In the genomic region with DNA sequence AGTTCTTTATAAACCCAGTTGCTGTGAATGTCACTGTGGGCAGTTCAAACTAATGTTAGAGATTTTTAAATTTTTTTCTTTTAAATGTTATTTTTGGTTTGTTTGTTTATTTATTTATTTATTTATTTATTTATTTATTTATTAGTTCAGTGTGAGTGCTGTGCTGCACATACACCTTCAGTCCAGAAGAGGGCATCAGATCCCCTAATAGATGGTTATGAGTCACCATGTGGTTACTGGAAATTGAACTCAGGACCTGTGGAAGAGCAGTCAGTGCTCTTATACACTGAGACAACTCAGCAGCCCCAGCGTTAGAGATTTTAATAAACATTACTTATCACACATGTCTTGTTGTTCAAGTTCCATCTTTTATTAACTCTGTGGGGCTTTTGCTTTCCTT, we compare ENCODE assay signal across 17 mouse cellular contexts. TPM values are rescaled to one million over a fixed set of nuclear protein-coding genes. Genes with fewer than 3 reads are reported as not detected.
A peak's percentile ranks its signal among the peaks of the same experiment; 100 is the strongest.
DNase-seq lines count a peak whose midpoint lies in the region; ATAC-seq and TF ChIP-seq lines count a peak whose summit lies in the region.
"Had no signal": no experiment of that assay in that cellular context is flagged by ENCODE, and none has a peak within 500 bp of the region (broad histone marks: within the 10 kb centered on the region; RNA-seq: fewer than 3 reads in every experiment).

No protein-coding gene starts in this region.

- H3K27me3 ChIP-seq in kidney, embryonic 15.5 days = no peaks in the 10 kb centered on the region
- no peaks in the 10 kb centered on the region for H3K27me3 ChIP-seq in stomach, postnatal 0 days (ENCODE audit: control insufficient read depth, insufficient read depth, low read length)
- no peaks in the 10 kb centered on the region for H3K27me3 ChIP-seq in forebrain, embryonic 15.5 days
- H3K27me3 ChIP-seq: liver, embryonic 15.5 days had no signal

- H3K4me1 ChIP-seq in kidney, embryonic 15.5 days = no peaks in the 10 kb centered on the region
- H3K4me1 ChIP-seq in stomach, postnatal 0 days (replicated peaks; ENCODE audit: control insufficient read depth, insufficient read depth) = no peaks in the 10 kb centered on the region
- no peaks in the 10 kb centered on the region for H3K4me1 ChIP-seq in forebrain, embryonic 15.5 days
- H3K4me1 ChIP-seq: embryonic facial prominence, embryonic 10.5 days; hindbrain, embryonic 10.5 days; liver, embryonic 15.5 days had no signal

- no peaks in the 10 kb centered on the region for H3K36me3 ChIP-seq in kidney, embryonic 15.5 days
- no peaks in the 10 kb centered on the region for H3K36me3 ChIP-seq in stomach, postnatal 0 days (ENCODE audit: control insufficient read depth, insufficient read depth, low read length)
- no peaks in the 10 kb centered on the region for H3K36me3 ChIP-seq in forebrain, embryonic 15.5 days
- H3K36me3 ChIP-seq: embryonic facial prominence, embryonic 10.5 days; G1E; hindbrain, embryonic 10.5 days; liver, embryonic 15.5 days had no signal

- DNase-seq in kidney, adult 9 months = peak; percentile 28
- peak; percentile 19 for DNase-seq in thymus, postnatal 14 days
- DNase-seq in thymus, adult 18-20 months = no peak
- DNase-seq in ZHBTc4 (ENCODE audit: low read depth, low spot score) = peak; percentile 15
- DNase-seq in stomach, postnatal 0 days (ENCODE audit: low spot score) = no peak
- DNase-seq in adrenal gland, postnatal 14 days = no peak
- DNase-seq: adrenal gland, postnatal 10 days; cerebellum, adult 11-12 months; heart, adult 11 months; midbrain, embryonic 14.5 days; right cerebral cortex, postnatal 4 days had no signal

- no peak overlapping the region for H3K4me3 ChIP-seq in kidney, embryonic 15.5 days (replicated peaks)
- no peak overlapping the region for H3K4me3 ChIP-seq in stomach, postnatal 0 days (ENCODE audit: low read depth, low read length)
- no peak overlapping the region for H3K4me3 ChIP-seq in forebrain, embryonic 15.5 days
- H3K4me3 ChIP-seq: embryonic facial prominence, embryonic 10.5 days; hindbrain, embryonic 10.5 days; liver, embryonic 15.5 days had no signal

- no peak overlapping the region for H3K4me2 ChIP-seq in kidney, embryonic 15.5 days
- no peak overlapping the region for H3K4me2 ChIP-seq in stomach, postnatal 0 days (replicated peaks; ENCODE audit: low read depth)
- no peak overlapping the region for H3K4me2 ChIP-seq in forebrain, embryonic 15.5 days (replicated peaks)
- H3K4me2 ChIP-seq: liver, embryonic 15.5 days had no signal

- peak; percentile 45 for TF ChIP-seq CTCF in stomach, postnatal 0 days (IDR thresholded peaks at IDR 0.05; ENCODE audit: low read depth)

- H3K9ac ChIP-seq in kidney, embryonic 15.5 days = no peak overlapping the region
- H3K9ac ChIP-seq in stomach, postnatal 0 days (ENCODE audit: low read length) = no peak overlapping the region
- H3K9ac ChIP-seq in forebrain, embryonic 15.5 days (replicated peaks) = no peak overlapping the region
- H3K9ac ChIP-seq: liver, embryonic 15.5 days had no signal

- no peak for TF ChIP-seq EP300 in stomach, postnatal 0 days (optimal IDR thresholded peaks at IDR 0.05)

- WGBS in kidney, embryonic 15.5 days = 77% methylated on average over 1 of the region's 1 CpGs
- WGBS in stomach, postnatal 0 days = 65% methylated on average over 1 of the region's 1 CpGs
- WGBS in forebrain, embryonic 15.5 days = 83% methylated on average over 1 of the region's 1 CpGs

- H3K27ac ChIP-seq in kidney, embryonic 15.5 days = no peak overlapping the region
- H3K27ac ChIP-seq in stomach, postnatal 0 days (replicated peaks) = no peak overlapping the region
- H3K27ac ChIP-seq in forebrain, embryonic 15.5 days (replicated peaks) = no peak overlapping the region
- H3K27ac ChIP-seq: embryonic facial prominence, embryonic 10.5 days; hindbrain, embryonic 10.5 days; liver, embryonic 15.5 days had no signal

- ATAC-seq in kidney, embryonic 15.5 days (replicated peaks; ENCODE audit: low FRiP score) = no peak
- ATAC-seq in stomach, postnatal 0 days (ENCODE audit: low FRiP score, low TSS enrichment) = no peak
- no peak for ATAC-seq in forebrain, embryonic 15.5 days (replicated peaks)

- H3K9me3 ChIP-seq in kidney, embryonic 15.5 days (replicated peaks) = no peaks in the 10 kb centered on the region
- no peaks in the 10 kb centered on the region for H3K9me3 ChIP-seq in stomach, postnatal 0 days (ENCODE audit: control insufficient read depth, low read length)
- H3K9me3 ChIP-seq in forebrain, embryonic 15.5 days = no peaks in the 10 kb centered on the region
- H3K9me3 ChIP-seq: embryonic facial prominence, embryonic 10.5 days; G1E; hindbrain, embryonic 10.5 days; liver, embryonic 15.5 days had no signal

RNA-seq across cellular contexts. Expression of a gene that starts 12.5 kb away (rescaled TPM):
- 8.7 and 9.3 TPM in 2 replicates for polyA plus RNA-seq in kidney, embryonic 15.5 days (2015; fragmentation: Nextera tagmentation; extraction: Ambion mirVana)
- 9.3 and 9.7 TPM in 2 replicates for polyA plus RNA-seq in stomach, postnatal 0 days (2015; fragmentation: Nextera tagmentation; extraction: Ambion mirVana)
- 18.5 and 20.2 TPM in 2 replicates for polyA plus RNA-seq in forebrain, embryonic 15.5 days (2015; fragmentation: Nextera tagmentation; extraction: Ambion mirVana)
- total RNA-seq in adrenal gland, postnatal 14 days (2021) = 26.6 and 30.7 TPM in 2 replicates

Comparison
In these comparisons a context has a peak if more than half of its experiments do, and no peak if none do; other contexts are left out.
1. DNase-seq: peak in kidney, adult 9 months (single experiment), thymus, postnatal 14 days (single experiment) and ZHBTc4 (single experiment); none in thymus, adult 18-20 months (0 of 2), stomach, postnatal 0 days (single experiment) and adrenal gland, postnatal 14 days (single experiment).